Mouse (Mus musculus) G1E (cell line): ENCODE measurements around the gene Acat3. TPM values are rescaled to one million over a fixed set of nuclear protein-coding genes. Genes with fewer than 3 reads are reported as not detected.
"Not testable (repeated sequence)": the region's sequence is repeated elsewhere in the genome, so short reads cannot be mapped to it uniquely, and the experiment has no call there.

Experiments used
- ATAC-seq: 2 replicates; pipeline ENCODE4 v1.8.0; 2016; ENCODE audit warnings: mild to moderate bottlenecking; ENCODE audit not compliant: insufficient number of reproducible peaks, poor library complexity, low FRiP score, severe bottlenecking; ENCODE audit errors: extremely low read depth
- DNase-seq: peaks from one replicate; pipeline ENCODE4 v3.0.0; 2012; ENCODE audit warnings: low spot score
- H3K27me3 ChIP-seq: 2 replicates; pipeline ENCODE4 v1.6.1; 2012; ENCODE audit warnings: mild to moderate bottlenecking, low read length, inconsistent platforms; ENCODE audit not compliant: insufficient read depth
- H3K36me3 ChIP-seq: replicated peaks from 2 replicates; pipeline ENCODE3; 2012; ENCODE audit warnings: mild to moderate bottlenecking, inconsistent platforms
- H3K4me1 ChIP-seq: 2 replicates; pipeline ENCODE4 v1.6.1; 2012; ENCODE audit warnings: low read depth, low read length, inconsistent platforms, mixed read lengths; ENCODE audit not compliant: insufficient read depth
- H3K4me3 ChIP-seq: 2 replicates; pipeline ENCODE4 v1.5.1; 2012; ENCODE audit warnings: low read depth, mild to moderate bottlenecking, inconsistent platforms, low read length, moderate library complexity, mixed read lengths
- H3K9me3 ChIP-seq: replicated peaks from 2 replicates; pipeline ENCODE4 v1.6.1; 2012; ENCODE audit warnings: inconsistent platforms
- CTCF ChIP-seq: IDR thresholded peaks from 2 replicates; pipeline ENCODE4 v1.5.1; 2012; ENCODE audit warnings: low read depth, low read length, inconsistent platforms, mixed read lengths
- GATA1 ChIP-seq: IDR thresholded peaks from 2 replicates; pipeline ENCODE4 v1.6.1; 2012; ENCODE audit warnings: borderline replicate concordance, low read length, inconsistent platforms, mixed read lengths
- GATA2 ChIP-seq: IDR thresholded peaks from 2 replicates; pipeline ENCODE4 v1.6.1; 2012; ENCODE audit warnings: low read depth, low read length, inconsistent platforms, borderline replicate concordance
- POLR2AphosphoS5 ChIP-seq: IDR thresholded peaks from 2 replicates; pipeline ENCODE4 v1.6.1; 2012; ENCODE audit warnings: low read depth, low read length, inconsistent platforms; ENCODE audit not compliant: insufficient replicate concordance
- TAL1 ChIP-seq: conservative IDR thresholded peaks from 2 replicates; pipeline ENCODE4 v1.6.1; 2012; ENCODE audit warnings: low read depth, low read length, inconsistent platforms, mixed read lengths
- polyA plus RNA-seq: library from polyadenylated mRNA; stranded (reverse); fragments of >175 nt; gene quantifications from 2 replicates; pipeline ENCODE4 v1.2.3, GENCODE M21; 2012
- total RNA-seq, 2 experiments: library from RNA; stranded (forward) in 1 of 2; stranded (reverse) in 1 of 2; fragments of 200-1000 nt in 1 of 2; fragments of >200 nt in 1 of 2; fragmentation: Nextera tagmentation in 1 of 2; gene quantifications; 2 replicates each; pipeline ENCODE4 v1.2.3; 2014 to 2017

Gene Acat3
- not detected in 2 replicates for total RNA-seq (2014; fragmentation: Nextera tagmentation)
- total RNA-seq (2017) = 0.66 and 1.8 TPM in 2 replicates
- polyA plus RNA-seq = 0.10 and 0.15 TPM in 2 replicates

- TF ChIP-seq GATA2 (no peak), TAL1 (no peak), CTCF (no peak), POLR2AphosphoS5 (no peak), GATA1 (no peak)
- Histone ChIP-seq H3K9me3 (no peaks in the 10 kb centered on the region), H3K4me1 (peaks cover 6% of the 10 kb centered on the region), H3K36me3 (peaks cover 34% of the 10 kb centered on the region), H3K27me3 (peaks cover 3% of the 10 kb centered on the region; the same call in 1 of the 2 replicates), H3K4me3 (no peak within 1 kb of the TSS; the same call in 1 of the 2 replicates)
- no peak for ATAC-seq
- no peak for DNase-seq
Measured at GRCm38 (mm10) chr17:12940151-12940805, at the start of gene Acat3. Gene Acat3 (minus strand): TSS chr17:12940600.

- H3K36me3 ChIP-seq = peaks cover 39% of the 10 kb centered on the region
- DNase-seq = not testable (repeated sequence)
Measured at GRCm38 (mm10) chr17:12988096-12988495, 47.7 kb upstream of the Acat3 start.

GRCm38 (mm10) chr17:12983988-12984387 is 43.6 kb upstream of the Acat3 start:
- DNase-seq = no peak
- Histone ChIP-seq H3K4me1 (peaks cover 37% of the 10 kb centered on the region), H3K9me3 (no peaks in the 10 kb centered on the region), H3K36me3 (peaks cover 73% of the 10 kb centered on the region), H3K27me3 (no peaks in the 10 kb centered on the region), H3K4me3 (no peak overlapping the region)
- ATAC-seq = peak; percentile 84
- TF ChIP-seq TAL1 = no peak
- no peak for TF ChIP-seq POLR2AphosphoS5
- no peak for TF ChIP-seq CTCF
- TF ChIP-seq GATA2 = no peak
- no peak for TF ChIP-seq GATA1

More at GRCm38 (mm10) chr17:12988096-12988495, 47.7 kb upstream of the Acat3 start:
- H3K4me3 ChIP-seq, H3K9me3 ChIP-seq, H3K27me3 ChIP-seq, ATAC-seq: not testable (repeated sequence)
- peaks cover 43% of the 10 kb centered on the region for H3K4me1 ChIP-seq

DNA sequence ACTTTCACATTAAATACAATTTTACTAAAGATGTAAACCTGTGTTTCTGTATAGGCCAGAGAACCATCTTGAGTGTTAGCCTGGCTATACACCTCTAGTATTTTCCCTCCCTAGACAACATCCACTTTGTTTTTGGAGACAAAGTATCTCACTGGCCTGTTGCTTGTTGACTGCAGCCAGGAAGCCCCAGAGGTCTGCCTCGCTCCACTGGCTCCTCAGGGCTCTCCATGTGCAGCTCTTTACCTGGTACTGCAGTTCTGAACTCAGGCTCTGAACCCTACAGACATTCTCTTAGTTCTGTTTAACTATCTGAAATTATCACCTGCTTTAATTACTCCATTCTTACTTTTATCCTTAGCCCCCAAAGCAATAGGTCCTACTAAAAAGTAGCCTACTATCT is 38.1 kb upstream of the Acat3 start:
- Histone ChIP-seq H3K27me3 (no peaks in the 10 kb centered on the region), H3K4me1 (peaks cover 3% of the 10 kb centered on the region; the same call in 1 of the 2 replicates), H3K4me3 (no peak overlapping the region), H3K9me3 (no peaks in the 10 kb centered on the region), H3K36me3 (peaks cover 77% of the 10 kb centered on the region)
- ATAC-seq (no peak), DNase-seq (no peak)
- TF ChIP-seq GATA2 = no peak
- no peak for TF ChIP-seq TAL1
- TF ChIP-seq GATA1 = no peak
- no peak for TF ChIP-seq POLR2AphosphoS5
- no peak for TF ChIP-seq CTCF

GRCm38 (mm10) chr17:12973851-12974250 is 33.5 kb upstream of the Acat3 start:
- Histone ChIP-seq H3K27me3 (no peaks in the 10 kb centered on the region), H3K36me3 (peaks cover 78% of the 10 kb centered on the region), H3K4me1 (peaks cover 4% of the 10 kb centered on the region; the same call in 1 of the 2 replicates), H3K4me3 (no peak overlapping the region), H3K9me3 (no peaks in the 10 kb centered on the region)
- ATAC-seq (no peak), DNase-seq (no peak)
- TF ChIP-seq CTCF = no peak
- no peak for TF ChIP-seq POLR2AphosphoS5
- no peak for TF ChIP-seq GATA2
- TF ChIP-seq GATA1 = no peak

DNA sequence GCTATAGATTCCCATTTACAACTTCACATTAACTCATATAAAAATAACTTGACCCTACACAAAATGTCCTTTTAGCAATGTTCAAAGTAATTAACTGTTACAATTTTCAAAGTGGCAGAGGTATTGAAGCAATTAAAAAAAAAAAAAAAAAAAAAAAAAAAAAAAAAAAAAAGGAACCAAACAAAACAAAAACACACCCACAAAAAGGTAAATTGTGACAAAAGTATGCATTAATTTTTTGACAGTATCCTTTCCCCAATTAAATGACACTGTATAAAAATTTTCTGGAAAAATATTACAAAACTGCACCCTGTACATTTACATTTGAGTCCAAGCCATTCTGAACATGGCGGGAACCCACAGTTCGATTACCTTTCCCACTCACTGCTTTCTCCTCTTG is 26.8 kb upstream of the Acat3 start:
- H3K36me3 ChIP-seq = peaks cover 75% of the 10 kb centered on the region
- TF ChIP-seq TAL1 = no peak
- no peak for TF ChIP-seq GATA1
- no peak for TF ChIP-seq CTCF
- no peak for TF ChIP-seq POLR2AphosphoS5
- TF ChIP-seq GATA2 = no peak
- no peaks in the 10 kb centered on the region for H3K27me3 ChIP-seq
- H3K9me3 ChIP-seq = no peaks in the 10 kb centered on the region
- peaks cover 14% of the 10 kb centered on the region; the same call in 1 of the 2 replicates for H3K4me1 ChIP-seq
- no peak for DNase-seq
- no peak for ATAC-seq
- no peak overlapping the region for H3K4me3 ChIP-seq

- Histone ChIP-seq H3K4me3 (no peak overlapping the region), H3K36me3 (peaks cover 49% of the 10 kb centered on the region), H3K27me3 (no peaks in the 10 kb centered on the region), H3K4me1 (peaks cover 31% of the 10 kb centered on the region), H3K9me3 (no peaks in the 10 kb centered on the region)
- no peak for ATAC-seq
- TF ChIP-seq POLR2AphosphoS5 (no peak), CTCF (no peak), GATA1 (no peak), GATA2 (no peak), TAL1 (no peak)
- DNase-seq = no peak
Measured at GRCm38 (mm10) chr17:12963476-12963875, 23.1 kb upstream of the Acat3 start.
